Mouse (Mus musculus): ENCODE measurements around the gene C5ar1.
"Not testable (repeated sequence)": the region's sequence is repeated elsewhere in the genome, so short reads cannot be mapped to it uniquely, and the experiment has no call there.

The C5ar1 gene

DNA sequence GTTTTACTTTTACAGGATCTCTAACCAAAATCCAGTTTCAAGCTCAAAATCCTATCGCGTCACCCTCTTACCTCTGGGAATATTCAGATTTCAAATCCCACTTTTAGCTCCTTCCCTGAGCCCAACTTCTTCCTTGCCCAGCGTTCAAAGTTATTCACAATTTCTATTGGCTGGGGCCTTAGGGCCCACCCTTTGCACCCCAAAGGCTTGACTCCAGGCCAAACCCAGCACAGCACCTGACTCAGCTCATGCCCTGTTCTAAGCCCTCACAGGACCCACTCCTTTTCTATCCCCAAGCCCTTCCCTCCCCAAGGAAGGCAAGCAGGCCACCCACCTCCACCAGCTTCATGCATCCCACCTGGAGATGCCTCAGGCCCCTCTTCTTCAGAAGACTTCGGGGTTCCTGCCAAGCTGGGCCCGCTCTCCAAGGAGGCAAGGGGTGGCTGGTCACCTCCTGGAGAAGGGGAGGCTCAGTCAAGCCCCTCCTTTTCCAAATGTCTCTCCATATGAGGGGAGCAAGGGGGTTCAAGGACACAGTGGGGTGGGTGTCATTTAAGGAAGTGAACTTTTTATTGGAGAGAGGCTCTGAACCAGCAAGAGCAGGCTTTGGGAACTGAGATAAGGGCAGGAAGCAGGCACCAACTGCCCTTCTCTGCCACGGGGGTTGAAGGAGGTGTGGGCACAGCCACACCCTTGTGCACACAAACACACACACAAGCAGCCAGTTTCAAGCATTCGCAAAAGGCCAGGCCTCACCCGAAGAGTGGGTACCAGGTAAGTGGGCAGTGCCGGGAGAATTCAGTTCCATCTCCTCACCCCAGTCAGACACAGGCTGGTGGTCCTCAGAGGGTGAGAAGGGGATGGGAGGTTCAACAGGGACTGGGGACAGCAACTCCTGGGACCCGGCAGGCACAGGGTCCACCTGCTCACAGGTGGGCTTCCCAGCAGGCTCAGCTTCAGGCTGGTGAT, 15.9 kb upstream of the C5ar1 start:
- DNase-seq (ENCODE audit: low spot score in 2 of 2) = no peak

DNA sequence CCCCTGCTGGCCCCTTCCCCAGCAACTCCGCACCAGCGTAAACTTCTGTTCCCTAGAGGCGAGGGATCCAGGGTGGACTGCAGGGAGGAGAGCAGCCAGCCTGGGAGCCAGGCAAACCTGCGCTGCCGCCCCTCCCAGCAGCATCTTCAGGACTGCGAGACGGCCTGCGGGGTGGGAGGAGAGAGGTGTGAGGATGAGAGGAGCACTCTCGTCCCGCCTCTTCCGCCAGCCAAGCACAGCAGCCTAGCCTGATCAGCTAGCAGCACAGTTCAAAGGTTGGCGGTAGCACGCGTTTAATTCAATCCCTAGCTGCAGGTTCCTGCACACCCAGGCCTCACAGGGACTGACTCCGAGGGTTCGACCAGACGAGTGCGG, 14.4 kb upstream of the C5ar1 start:
- peak; percentile 77 to 82 for DNase-seq (ENCODE audit: low spot score in 2 of 2)

DNA sequence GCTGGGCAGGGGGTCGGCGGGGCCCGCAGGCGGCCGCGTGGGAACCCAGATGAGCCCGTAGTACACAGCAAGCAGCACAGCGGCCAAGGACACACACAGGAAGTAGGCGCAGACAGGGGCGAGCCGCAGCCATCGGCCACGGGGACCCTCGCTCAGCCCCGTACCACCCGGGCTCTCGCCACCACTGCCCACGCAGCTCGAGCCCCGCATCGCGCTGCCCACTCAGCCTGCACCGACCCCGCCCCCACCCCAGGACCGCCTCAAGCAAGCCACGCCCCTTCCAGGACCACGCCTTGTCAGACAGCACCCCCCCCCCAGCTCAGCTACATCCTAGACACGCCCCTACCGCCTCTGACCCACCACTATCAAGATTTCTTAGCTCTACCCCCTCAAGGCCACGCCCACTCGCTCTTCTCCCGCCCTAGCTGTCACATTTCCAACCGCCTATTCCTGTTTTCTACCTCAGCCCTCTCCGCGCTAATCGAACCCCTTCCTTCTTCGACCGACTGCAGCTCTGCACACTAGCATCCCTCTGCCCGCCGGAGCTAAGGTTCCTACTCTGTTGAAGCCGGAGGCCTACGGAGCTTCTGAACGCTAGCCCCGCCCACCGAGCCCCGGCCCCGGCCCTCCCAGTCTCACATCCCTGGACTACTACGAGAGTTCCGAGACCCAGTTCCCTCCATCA, 13.9 kb upstream of the C5ar1 start, which contains the start of gene Inafm1:
Inafm1 (minus strand) TSS at position 537 of the 685 bp plus-strand sequence.
- peak; percentile 89 to 92 for DNase-seq (ENCODE audit: low spot score in 2 of 2)

DNA sequence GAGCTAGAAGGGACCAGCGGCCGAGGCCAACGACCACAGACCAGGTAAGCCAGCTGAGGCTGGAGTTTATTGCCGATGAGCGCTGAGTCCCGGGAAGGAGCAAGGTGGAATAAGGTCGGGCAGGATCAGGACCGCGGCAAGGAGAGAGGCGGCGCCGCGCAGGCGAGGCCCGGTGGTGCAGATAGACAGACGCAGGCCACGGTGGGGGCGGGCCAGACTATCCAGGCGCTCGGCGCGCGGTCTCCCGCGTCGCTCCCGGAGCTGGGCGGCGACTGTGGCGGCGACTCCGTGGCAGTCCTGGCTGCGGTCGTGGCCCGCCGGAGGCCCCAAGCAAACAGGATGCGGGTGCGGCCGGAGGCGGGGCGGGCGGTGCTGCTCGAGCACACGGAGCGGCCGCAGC, 13.3 kb upstream of the C5ar1 start:
- DNase-seq (ENCODE audit: low spot score in 2 of 2) = peak; percentile 62 to 65

DNA sequence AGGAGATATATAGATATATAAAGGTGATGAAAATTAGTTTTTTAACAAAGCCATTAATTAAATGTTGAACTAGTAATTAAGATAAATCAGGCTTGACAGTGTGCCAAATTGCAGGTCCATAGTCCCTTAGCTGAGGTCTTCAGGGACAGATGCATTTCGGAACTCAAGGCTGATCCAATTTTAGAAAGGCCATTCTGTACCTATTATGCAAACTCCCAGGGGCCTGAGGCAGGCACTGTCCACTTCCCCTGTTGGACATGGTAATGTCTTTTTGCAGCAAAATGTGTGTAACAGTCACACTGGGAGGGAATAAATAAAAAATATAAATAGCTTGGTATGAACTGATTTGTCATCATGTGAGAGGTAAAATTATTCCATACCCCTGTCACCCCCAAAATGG, 11.8 kb upstream of the C5ar1 start:
- DNase-seq (ENCODE audit: low spot score in 2 of 2) = no peak

DNA sequence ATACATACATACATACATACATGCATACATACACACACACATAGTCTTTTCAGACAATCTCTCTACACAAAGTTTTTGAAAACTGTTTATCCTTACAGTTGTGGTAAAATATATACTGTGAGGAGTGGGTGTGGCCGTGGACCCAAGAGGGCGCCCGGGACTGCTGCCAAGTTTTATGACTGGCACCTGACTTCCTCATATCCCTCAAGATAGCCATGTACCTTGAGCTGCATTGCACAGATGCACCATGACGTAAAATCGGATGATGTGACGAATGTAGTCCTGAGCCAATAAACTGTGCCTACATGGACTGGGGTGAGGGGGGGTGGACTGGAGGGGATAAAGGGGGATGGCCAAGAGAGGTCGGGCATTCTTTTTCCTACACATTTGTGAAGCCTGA, 7.3 kb upstream of the C5ar1 start:
- DNase-seq (ENCODE audit: low spot score in 2 of 2) = not testable (repeated sequence)

DNA sequence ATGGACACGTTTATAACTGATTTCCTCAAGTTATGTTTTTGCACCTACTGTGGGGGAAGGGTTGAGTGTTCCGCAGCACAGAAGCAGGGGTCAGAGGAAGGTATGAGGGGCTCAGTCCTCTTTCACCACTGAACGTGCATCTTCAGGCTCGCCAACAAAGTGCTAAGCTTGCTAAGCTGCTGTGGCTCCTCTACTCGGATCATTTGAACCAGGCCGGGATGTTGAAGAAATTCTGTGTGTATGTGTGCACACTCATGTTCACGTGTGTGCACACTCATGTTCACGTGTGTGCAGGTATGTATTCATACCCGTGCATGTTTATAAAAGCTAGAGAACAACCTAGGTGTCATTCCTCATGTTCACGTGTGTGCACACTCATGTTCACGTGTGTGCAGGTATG, 6.5 kb upstream of the C5ar1 start:
- DNase-seq (ENCODE audit: low spot score in 2 of 2) = no peak

DNA sequence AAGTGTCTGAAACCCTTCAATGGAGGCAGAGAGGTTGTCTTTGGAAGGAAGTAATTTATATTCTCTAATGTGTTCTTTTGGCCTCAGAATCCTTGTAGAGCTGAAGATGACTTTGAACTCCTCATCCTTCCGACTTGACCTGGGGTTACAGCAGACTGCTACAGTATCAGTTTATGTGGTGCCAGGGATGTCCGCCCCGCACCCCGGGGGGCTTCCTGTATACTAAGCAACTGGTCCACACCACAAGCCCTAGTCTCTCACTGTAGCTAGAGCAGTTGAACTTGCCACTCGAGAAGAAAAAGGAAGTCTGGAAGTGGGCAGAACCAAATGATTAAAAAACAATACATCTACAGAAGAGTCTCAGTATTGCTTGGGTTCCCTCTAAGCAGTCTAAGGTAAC, 4.5 kb upstream of the C5ar1 start:
- DNase-seq (ENCODE audit: low spot score in 2 of 2) = no peak

DNA sequence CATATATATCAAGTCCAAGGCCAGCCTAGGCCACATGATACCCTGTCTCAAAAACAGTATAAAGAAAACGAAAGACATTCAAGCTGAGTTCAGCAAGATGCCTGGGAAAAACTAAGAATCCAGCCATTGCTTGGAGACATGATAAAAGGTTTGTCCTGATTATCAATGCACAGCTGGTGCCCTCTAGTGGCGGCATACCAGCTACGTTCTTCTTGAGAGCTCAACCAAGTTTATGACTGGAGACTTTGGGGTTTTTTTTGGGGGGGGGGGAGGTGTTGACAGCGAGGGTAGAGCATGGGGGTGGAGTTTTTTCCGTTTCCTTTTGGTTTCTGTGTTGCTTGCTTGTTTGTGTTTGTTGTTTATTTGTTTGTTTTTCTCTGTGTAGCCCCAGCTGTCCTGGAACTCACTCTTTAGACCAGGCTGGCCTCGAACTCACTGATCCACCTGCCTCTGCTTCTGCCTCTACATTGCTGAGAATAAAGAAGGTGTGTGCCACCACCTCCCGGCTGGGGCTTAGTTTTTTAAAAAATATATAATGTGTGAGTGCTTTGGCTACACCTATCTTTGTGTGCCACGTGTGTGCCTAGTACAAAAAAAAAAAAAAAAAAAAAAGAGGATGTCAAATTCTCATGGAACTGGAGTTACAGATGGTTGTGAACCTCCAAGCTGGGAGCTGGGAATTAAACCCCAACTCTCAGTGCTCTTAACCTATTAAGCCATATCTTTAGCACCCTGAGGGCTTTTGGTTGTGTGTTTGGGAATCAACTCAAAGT, 3.9 kb upstream of the C5ar1 start:
- DNase-seq (ENCODE audit: low spot score in 2 of 2) = peak; percentile 72 to 82

DNA sequence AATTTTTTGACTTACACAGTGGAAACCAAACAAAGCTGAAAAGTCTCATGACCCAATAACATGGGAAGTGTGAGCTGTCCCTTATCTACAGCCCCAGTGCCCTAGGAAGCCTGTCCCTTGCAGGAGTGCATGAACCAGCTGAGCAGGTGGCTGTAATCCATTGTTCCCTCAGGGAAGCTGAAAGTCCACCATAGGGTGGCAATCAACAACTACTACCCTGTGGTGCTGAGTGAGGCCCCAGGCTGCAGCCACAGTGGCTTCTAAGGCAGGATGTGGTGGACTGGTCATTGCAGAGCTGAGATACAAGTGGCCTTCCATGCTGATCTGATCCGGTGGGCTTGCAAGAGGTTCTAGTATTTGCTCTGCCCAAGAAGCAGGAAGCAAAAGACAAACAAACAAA, 1.8 kb upstream of the C5ar1 start:
- no peak for DNase-seq (ENCODE audit: low spot score in 2 of 2)

DNA sequence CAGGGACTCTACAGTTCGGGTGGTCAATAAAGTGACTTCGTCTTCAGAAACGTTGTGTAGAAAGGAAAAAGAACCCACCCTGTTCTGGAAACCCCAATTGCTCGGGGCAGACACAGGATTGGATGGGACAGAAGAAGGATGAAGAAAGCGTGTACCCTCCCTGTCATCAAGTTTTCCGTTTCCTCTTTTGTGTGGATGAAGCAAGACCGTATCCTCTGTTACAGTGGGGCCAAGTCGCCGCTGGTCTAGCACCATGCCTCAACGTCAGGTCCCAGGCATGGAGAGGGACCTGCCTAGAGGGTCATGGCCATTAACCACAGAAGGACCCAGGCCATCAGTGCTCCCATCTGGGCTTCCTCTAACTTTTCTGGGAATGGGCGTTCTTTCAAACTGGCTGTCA, 1.5 kb downstream of the C5ar1 start:
- DNase-seq (ENCODE audit: low spot score in 2 of 2) = no peak

DNA sequence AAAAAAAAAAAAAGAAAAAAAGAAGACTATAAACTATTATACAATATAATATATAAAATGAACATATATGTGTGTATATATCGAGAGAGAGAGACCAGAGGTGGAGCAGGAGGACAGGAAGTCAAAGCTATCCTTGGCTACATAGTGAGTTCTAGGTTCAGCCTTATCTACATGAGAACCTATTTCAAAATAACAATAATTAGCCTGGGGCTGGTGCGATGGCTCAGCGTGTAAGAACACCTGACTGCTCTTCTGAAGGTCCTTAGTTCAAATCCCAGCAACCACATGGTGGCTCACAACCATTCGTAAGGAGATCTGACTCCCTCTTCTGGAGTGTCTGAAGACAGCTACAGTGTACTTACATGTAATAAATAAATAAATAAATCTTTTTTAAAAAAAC, 3.4 kb downstream of the C5ar1 start:
- DNase-seq (ENCODE audit: low spot score in 2 of 2) = not testable (repeated sequence)

DNA sequence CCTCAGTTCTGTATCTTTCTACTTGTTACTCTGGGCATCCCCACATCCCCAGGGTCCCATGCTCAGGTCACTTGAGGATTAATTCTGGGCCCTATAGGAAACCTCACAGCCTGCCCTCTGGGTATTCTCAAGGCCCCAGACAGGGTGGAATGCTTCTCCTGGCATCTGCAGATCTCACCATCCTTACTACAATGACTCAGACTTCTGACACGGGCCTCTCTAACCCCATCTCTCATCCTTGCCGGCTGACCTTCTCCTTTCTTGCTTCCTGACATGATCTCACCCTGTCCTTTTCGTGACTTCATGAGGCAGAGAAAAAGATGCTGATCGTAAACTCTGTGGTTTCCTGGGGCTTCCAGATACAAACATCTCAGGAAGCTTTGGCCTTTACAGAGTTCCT, 5.1 kb downstream of the C5ar1 start:
- DNase-seq (ENCODE audit: low spot score in 2 of 2) = no peak

DNA sequence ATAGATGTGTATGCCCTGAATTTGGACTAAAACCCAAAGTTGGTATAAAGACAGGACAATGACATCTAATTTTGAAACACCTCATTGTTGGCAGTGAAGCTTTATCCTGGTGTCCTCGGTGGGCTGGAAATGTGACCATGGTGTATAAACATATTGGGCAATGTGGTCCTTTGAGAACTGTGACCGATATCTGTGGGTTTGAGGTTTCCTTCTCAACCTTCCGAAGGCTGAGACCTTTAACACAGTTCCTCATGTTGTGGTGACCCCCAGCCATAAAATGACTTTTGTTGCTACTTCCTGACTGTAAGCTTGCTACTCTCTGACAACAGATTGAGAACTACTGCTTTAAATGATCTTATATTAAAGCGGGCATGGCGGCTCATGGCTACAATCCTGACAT, 8.7 kb downstream of the C5ar1 start:
- peak; percentile 29 to 51 for DNase-seq (ENCODE audit: low spot score in 2 of 2)

DNA sequence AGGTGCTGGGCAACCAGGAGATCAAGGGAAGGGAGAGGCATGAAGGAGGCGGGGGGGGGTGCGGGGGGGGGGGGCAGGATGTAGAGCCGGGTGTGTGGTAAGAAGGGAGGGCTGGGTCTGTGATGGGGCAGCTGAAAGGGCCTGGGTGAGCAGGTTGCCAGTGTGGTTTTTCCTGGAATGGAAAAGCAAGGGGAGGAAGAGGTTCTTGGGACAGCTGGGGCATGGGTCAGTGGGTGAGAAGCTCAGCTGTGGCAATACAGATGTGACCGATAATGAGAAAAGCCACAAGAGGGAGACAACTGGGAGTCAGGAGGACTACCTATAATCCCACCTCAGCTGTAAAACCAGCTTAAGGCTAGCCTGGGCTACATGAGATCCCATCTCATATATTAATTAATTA, 13.4 kb downstream of the C5ar1 start:
- no peak for DNase-seq (ENCODE audit: low spot score in 2 of 2)

DNA sequence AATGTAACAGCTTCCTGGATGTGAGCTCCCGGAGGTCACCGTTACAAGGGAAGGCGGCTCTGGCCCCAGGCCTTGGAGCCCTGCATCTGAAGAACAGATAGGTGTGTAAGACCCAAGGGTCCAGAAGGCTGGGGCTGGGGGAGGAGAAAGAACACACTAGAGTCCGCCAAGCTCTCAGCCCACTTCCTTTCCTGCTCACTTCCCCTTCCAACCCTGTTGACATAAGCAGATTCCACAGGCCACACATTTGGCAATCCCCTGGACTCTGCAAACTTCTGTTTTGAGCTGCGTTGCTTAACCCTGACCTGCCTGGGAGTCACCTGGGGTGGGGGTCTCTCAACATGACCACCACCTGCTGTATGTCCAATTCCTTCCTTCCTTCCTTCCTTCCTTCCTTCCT, 15.3 kb downstream of the C5ar1 start, which contains the start of gene C5ar2:
C5ar2 (minus strand) TSS at position 88 of the 400 bp plus-strand sequence.
- peak; percentile 32 to 54 for DNase-seq (ENCODE audit: low spot score in 2 of 2)

DNA sequence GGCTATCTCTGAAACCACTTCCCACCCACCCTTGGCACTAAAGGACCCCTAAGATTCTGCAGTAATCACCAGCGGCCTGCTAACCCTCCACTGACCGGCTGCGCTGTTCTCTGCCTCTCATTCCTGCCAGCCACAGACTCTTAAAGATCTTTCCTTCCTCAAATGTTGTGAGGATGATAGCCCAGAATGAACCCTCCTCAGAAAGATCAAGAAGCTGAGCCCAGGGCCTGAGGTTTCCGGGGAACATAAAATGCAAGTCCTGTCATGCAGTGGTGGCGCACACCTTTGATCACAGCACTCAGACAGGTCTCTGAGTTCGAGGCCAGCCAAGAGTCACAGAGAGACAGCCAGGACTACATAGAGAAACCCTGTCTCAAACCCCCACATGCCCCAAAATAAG, 17.1 kb downstream of the C5ar1 start:
- no peak for DNase-seq (ENCODE audit: low spot score in 2 of 2)

DNA sequence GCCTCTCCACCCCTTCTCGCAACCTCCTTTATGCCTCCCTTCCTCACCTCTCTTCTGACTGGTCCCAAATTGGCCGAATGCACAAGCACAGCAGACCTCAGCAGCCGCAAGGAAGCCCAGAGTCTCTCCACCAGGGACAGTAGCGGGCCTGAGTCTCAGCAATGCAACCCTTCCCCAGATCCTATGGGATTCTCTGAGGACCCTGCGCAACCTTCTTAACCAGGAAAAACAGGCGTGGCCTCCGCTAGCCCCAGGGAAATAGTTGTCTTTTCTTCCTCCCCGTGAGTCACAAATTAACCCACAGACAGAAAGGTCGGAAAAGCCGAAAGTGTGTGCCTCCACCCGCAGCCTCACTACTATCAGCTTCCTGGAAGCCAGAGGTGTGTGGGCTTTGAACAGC, 17.6 kb downstream of the C5ar1 start:
- DNase-seq (ENCODE audit: low spot score in 2 of 2) = no peak

DNA sequence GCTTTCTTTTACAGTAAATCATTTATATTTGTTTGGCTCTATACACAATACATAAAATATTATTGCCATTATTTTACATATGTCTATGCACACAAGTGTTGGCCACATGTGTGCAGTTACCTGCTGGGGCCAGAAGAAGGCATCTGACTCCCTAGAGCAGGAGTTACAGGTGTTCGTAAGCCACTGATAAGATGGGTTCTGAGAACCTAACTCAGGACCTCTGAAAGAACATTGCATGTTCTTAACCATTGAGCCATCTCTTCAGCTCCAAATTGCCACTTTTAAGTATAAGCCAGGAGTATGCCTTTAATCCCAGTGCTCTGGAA, 18.4 kb downstream of the C5ar1 start:
- DNase-seq (ENCODE audit: low spot score in 2 of 2) = no peak

DNA sequence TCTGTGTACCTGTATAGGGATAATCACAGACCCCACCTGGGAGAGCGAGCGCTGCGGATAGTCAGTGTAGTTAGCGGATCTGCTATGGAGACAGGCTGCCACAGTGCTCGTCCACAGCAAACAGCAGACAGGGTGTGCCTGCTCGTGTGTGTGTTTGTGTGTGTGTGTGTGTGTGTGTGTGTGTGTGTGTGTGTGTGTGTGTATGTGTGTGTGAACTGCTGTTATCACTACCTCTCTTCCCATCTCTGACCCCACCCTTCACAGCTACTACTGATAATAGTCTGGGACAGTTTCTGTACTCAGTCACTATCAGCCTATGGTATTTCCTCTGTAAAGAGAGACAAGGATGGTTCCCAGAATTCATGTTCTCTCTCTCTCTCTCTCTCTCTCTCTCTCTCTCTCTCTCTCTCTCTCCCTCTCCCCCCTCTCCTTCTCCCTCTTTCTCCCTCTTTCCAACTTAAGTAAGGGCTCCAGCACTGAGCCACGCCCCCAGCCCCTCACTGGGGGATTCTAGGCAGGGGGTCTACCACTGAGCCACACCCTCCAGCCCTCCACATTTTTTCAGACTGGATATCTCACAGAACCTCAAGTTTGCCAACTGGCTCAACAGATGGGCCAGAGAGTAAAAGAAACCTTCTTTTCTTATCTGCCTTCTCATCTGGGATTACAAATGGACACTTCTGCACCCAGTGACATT, 18.9 kb downstream of the C5ar1 start:
- no peak for DNase-seq (ENCODE audit: low spot score in 2 of 2)

DNA sequence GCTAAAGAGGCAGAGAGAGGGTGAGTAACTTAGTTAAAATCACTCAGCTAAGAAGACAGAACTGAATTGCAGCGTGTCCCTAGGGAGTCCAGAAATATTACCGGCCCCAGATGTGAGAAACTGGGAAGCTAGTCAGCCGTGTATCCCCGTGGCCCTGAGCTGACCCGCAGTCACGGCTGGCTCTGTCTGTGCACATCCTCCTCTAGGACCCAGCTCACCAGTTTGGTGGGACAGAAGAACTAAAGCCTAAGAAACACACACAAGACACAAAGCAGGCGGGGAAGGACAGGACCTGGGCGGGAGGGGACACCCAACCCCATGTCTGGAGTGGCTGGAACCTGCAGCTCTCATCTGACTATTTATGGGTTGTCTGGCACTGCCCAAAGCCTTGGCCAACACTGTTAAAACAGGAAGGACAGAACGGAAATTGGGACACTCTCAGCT, 19.8 kb downstream of the C5ar1 start:
- peak; percentile 89 to 90 for DNase-seq (ENCODE audit: low spot score in 2 of 2)

DNA sequence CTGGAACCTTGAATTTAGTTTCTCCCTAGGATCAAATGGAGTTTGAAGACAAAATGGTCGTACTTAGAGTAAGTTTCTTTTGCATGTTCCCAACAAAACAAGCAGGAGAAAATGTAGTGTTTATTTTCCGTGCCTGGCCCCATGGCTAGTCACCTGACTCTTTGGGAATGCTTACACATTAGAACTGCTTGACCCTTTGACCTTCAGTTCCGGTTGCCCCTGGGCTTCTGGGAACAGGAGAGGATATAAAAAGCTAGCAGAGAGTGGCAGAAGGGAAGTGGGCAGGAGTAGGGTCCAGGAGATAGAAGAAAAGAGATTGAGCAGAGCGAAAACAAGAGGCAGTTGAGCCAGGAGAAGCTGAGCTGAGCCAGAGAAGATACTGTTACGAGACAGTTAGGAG, 29.5 kb downstream of the C5ar1 start:
- no peak for DNase-seq (ENCODE audit: low spot score in 2 of 2)

Data from spleen, postnatal 36 days (tissue).